Mouse (Mus musculus): ENCODE measurements at regions not wholly inside any gene's neighbourhood (a gene's known extent, or its start where the extent isn't known, plus 50 kb on each side); places are given as distances from the start of the nearest gene placed in this dataset.

GRCm38 (mm10) chr3:132018505-132018904 is 66.6 kb upstream of the Dkk2 start:
- no peak for TF ChIP-seq CTCF (IDR thresholded peaks at IDR 0.05; ENCODE audit: low read depth)
- TF ChIP-seq EP300 (IDR thresholded peaks at IDR 0.05; ENCODE audit: low read depth): no peak

Measured in heart, postnatal 0 days (tissue).